Mouse (Mus musculus): ENCODE results near the gene Fbxl2.
"Not testable (repeated sequence)": the region's sequence is repeated elsewhere in the genome, so short reads cannot be mapped to it uniquely, and the experiment has no call there.

The Fbxl2 gene

GRCm38 (mm10) chr9:114046028-114046427 is at the start of gene Fbxl2:
Gene Fbxl2, minus strand, starts transcription at chr9:114046191.
- no peak for DNase-seq

- DNase-seq = no peak
Observed at GRCm38 (mm10) chr9:114094854-114095253, 48.9 kb upstream of the Fbxl2 start.

DNA sequence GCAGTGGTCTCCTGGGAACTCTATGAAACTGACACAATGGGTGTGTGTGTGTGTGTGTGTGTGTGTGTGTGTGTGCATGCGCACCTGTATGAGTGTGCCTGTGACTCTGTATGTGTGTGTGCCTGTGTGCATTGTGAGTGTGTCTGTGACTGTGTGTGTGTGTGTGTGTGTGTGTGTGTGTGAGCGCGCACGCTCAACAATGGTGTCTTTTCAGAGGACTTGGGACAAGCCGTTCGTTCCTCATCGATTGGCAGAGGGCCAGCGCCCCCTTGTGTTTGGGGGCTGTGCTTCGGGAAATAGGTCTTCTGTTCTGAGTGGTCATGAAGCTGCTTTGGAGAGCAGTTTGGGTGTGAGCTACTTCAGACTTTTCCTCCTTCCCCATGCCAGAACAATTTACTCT is 46.2 kb upstream of the Fbxl2 start:
- DNase-seq = not testable (repeated sequence)

- DNase-seq = not testable (repeated sequence)
Observed at GRCm38 (mm10) chr9:114088885-114089284, 42.9 kb upstream of the Fbxl2 start.

GRCm38 (mm10) chr9:114087106-114087815 is 41.3 kb upstream of the Fbxl2 start:
- no peak for DNase-seq

DNA sequence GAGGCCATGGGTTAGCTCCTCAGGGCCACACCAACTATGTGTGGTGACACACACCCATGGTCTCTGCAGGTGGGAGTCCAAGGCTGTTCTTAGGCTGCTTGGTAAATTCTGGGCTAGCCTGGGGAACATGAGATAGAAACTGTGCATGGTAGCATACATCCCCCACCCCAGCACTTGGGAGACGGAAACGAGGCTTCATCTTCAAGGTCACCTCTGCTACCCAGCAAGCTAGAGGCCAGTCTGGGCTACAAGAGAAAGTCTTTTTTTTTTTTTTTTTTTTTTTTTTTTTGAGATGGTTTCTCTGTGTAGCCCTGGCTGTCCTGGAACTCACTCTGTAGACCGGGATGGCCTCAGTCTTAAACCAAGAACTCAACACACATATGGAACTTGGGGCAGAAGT is 40.4 kb upstream of the Fbxl2 start:
- no peak for DNase-seq

DNA sequence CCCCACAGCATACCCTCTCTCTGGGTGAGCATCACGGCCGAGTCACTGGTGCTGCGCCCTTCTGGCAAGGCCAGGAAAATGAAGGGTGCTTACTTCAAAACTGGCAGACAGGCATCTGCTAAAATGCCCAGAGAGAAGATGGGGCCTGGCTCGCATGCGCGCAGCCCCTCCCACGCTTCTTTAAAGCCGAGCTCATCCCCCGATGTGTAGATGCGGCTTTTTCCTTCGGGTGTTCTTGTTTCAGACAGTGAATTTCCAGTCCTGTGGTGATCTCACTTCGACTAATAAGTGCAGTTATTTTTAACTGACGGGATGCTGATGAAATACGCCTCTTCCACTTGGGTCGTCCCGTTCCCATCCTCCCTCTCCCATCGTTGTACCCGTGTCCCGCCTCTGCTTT is 27.7 kb upstream of the Fbxl2 start:
- no peak for DNase-seq

- DNase-seq = no peak
Observed at GRCm38 (mm10) chr9:114069372-114069771, 23.4 kb upstream of the Fbxl2 start.

DNA sequence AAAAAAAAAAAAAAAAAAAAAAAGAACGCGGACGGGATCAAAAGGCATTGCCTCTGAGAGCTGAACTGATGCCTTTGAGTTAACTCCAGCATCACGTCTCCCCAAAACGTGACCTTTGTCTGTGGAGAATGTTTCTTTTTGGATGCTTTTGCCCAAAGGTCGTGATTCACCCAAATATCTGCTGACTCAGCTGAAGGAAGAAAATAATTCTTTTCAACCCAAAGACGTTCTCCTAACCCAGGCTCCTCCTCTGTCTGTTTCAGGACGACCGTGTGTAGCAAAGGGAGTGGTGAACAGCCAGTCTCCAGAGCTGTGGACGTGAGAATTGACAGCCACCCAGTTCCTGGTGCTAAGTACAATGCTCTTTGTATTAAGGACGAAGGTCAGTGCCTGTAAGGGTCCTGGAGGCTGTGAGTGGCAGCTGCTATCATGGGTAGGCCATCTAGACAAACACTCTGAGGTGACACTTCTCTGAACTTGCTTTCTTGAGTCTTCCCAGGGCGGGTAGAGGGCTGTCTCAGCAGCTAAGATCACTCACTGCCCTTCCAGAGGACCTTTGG is 22.6 kb upstream of the Fbxl2 start:
- no peak for DNase-seq

- DNase-seq = no peak
Observed at GRCm38 (mm10) chr9:114057090-114057796, 11.3 kb upstream of the Fbxl2 start, which contains the start of gene Susd5. Gene Susd5, plus strand, starts transcription at chr9:114057140.

DNA sequence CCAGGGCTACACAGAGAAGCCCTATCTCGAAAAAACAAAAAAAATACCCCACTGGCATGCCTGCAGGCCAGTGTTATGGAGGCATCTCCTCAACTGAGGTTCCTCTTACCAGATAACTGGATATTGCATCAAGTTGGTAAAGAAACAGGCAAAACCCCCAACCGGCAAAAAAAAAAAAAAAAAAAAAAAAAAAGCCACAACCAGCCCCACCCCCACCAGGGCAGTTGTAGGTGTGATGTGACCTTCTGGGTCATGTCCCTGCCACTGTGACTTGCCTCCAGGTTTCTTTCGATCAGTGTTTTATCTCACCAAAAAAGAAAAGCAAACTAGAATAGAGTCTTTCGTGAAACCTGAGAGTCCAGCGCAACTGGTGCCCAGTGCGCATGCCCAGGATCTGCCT is 6.9 kb upstream of the Fbxl2 start:
- no peak for DNase-seq

- DNase-seq = no peak
Observed at GRCm38 (mm10) chr9:114052031-114052430, 6.0 kb upstream of the Fbxl2 start.

- DNase-seq = no peak
Observed at GRCm38 (mm10) chr9:114050778-114051177, 4.8 kb upstream of the Fbxl2 start.

GRCm38 (mm10) chr9:114050106-114050505 is 4.1 kb upstream of the Fbxl2 start:
- DNase-seq = no peak

DNA sequence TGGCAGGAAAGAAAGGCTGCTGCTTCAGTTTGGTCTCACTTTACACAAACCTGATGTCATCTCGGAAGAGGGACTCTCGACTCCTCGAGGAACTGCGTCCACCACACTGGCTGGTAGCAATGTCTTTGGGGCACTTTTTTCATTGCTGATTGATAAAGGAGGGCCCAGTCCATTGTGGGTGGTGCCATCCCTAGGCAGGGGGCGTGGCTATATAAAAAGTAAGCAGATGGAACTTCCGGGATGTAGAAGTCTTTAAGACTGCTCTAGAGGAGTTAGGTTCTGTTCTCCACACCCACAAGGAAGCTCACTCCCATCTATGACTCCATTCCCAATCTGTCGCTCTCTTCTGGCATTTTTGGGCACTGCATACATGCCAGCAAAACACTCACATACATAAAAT is 685 bp upstream of the Fbxl2 start:
- DNase-seq = no peak

DNA sequence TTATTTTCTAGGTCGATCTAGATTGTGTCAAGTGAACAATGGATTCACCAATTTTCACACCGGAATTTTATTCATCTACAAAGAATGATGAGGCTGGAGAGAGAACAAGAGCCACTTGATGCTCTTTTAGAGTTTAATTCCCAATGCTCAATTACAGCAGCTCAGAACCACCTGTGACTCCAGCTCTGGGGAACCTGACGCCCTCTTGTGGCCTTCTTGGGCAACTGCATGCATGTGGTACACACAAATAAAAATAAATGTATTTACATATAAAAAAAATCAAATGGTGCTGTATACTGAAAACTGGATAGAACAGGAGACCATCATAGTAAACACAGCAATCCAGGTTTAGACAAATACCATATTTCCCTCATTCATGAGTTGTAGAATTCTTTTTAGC is 1.5 kb downstream of the Fbxl2 start:
- no peak for DNase-seq

GRCm38 (mm10) chr9:114042490-114042889 is 3.5 kb downstream of the Fbxl2 start:
- no peak for DNase-seq

DNA sequence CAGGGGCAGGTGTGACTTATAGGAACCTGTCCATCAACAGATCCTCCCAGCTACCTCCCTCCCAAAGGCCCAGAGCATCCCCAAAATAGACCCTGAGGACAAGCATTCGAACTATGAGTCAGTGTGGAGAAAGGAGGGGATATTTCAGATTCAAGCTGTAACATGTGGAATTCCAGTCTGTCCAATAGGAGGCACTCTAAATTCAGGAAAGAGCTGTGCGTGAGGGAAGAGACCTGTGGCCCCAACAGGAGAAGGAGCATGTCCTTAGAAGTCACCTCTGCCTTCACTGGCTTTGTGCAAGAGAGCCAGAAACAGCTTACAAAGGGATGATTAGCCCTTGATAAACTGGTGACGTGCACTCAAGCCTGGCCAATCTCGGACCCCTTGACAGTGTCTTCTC is 5.0 kb downstream of the Fbxl2 start:
- no peak for DNase-seq

- peak; percentile 78 to 83 for DNase-seq
Observed at GRCm38 (mm10) chr9:114026261-114026934, 19.6 kb downstream of the Fbxl2 start.

GRCm38 (mm10) chr9:114025846-114026245 is 20.1 kb downstream of the Fbxl2 start:
- no peak for DNase-seq

DNA sequence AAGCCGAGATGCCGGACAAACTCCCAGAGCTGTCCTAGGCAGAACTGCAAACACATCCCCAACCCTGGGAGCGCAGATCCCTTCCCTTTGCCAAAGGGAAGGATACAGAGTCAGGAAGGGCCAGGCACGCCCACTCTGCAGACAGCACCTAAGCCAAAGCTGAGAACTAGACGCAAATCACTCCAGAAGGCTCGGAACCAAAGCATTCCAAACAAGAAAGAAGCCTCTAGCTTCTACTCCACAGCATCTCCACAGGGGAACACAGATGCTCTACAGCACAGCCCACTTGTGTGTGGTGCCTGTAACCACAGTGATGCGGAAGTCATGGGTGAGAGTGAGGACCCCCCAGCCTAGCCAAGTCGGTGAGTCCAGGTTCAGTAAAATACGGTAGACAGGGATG is 20.8 kb downstream of the Fbxl2 start:
- no peak for DNase-seq

DNA sequence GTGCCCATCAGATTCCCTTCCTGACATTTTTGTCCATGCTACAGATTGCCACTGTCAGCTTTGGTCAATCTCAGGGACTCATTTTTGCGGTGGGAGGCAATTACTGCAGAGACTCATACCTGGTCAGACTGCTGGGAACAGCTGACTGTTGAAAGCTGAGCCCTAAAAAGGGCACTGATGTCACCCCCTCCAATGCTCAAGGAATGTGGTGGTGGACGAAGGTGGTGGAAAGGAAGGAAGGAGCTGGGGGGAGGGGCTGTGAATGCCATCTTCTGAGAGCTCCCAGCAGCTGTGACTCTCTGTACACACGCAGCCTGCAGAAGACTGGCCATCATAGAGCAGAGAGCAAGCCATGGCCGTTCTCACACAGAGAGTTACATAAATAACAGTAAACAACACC is 23.9 kb downstream of the Fbxl2 start:
- DNase-seq = no peak

DNA sequence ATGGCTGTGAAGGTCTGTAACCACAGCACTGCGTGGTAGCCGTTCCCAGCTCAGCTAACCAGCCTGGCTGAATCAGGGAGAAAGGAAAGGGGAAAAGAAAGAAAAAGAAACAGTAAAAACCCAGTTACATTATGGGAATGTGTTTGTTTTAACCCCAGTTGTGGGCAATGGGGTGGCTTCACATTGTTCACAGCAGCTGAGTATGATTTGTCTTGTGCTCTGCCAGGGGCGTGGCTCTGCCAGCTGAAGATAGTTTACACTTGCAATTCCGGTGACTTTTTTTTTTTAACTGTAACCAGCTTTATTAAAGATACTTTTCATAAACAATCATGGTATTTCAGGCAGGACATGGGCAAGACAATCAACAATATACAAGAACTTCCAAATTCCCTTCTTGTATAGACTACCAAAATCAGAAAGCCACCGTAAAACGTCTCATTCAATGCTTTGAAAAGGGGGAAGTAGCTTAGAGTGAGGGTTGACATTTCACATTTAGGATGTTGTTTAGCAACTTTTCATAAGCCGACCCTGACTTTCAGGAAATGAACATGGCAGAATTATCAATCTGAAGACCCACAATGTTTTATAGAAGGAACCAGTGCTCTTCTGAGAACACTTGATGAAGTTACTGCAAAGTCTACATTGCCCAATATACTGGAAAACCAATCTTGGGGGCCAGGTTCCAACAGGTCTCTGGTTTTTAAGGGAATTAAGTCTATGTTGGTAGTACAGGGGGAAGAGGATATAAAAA is 26.8 kb downstream of the Fbxl2 start:
- no peak for DNase-seq

Measured in lung, postnatal 4 days (tissue).